Mouse (Mus musculus) midbrain, embryonic 14.5 days (tissue): Measurements from ENCODE around the gene Bin2. TPM values are rescaled to one million over a fixed set of nuclear protein-coding genes. Genes with fewer than 3 reads are reported as not detected.
A peak's percentile ranks its signal among the peaks of the same experiment; 100 is the strongest.

Source experiments
- ATAC-seq: fragments of 200-750 bp; cut with Nextera tagmentation; 2 replicates; pipeline ENCODE4 v1.8.0; 2017; ENCODE audit warnings: moderate number of reproducible peaks, moderate library complexity; ENCODE audit not compliant: low FRiP score, low TSS enrichment
- DNase-seq: peaks from one replicate; pipeline ENCODE4 v3.0.0-alpha.2; 2015
- H3K27ac ChIP-seq: fragments of 300-500 bp; sonication (generic); replicated peaks from 2 replicates; pipeline ENCODE4 v1.5.1; 2014; ENCODE audit warnings: mild to moderate bottlenecking, low read depth, low read length, moderate library complexity
- H3K27me3 ChIP-seq: fragments of 300-500 bp; sonication (generic); 2 replicates; pipeline ENCODE4 v1.6.1; 2014; ENCODE audit warnings: low read length, control low read depth, mixed read lengths; ENCODE audit not compliant: control insufficient read depth, insufficient read depth
- H3K36me3 ChIP-seq: fragments of 300-500 bp; sonication (generic); 2 replicates; pipeline ENCODE4 v1.6.1; 2014; ENCODE audit warnings: low read length, control low read depth; ENCODE audit not compliant: control insufficient read depth, insufficient read depth
- H3K4me1 ChIP-seq: fragments of 300-500 bp; sonication (generic); 2 replicates; pipeline ENCODE4 v1.6.1; 2014; ENCODE audit warnings: mild to moderate bottlenecking, antibody characterized with exemption, low read length, control low read depth; ENCODE audit not compliant: control insufficient read depth, insufficient read depth
- H3K4me2 ChIP-seq: fragments of 300-500 bp; sonication (generic); 2 replicates; pipeline ENCODE4 v1.6.1; 2014; ENCODE audit warnings: mild to moderate bottlenecking, low read length, moderate library complexity
- H3K4me3 ChIP-seq: fragments of 300-500 bp; sonication (generic); replicated peaks from 2 replicates; pipeline ENCODE4 v1.5.1; 2014; ENCODE audit warnings: low read depth, low read length
- H3K9ac ChIP-seq: fragments of 300-500 bp; sonication (generic); replicated peaks from 2 replicates; pipeline ENCODE4 v1.6.1; 2014; ENCODE audit warnings: mild to moderate bottlenecking, low read length, moderate library complexity
- H3K9me3 ChIP-seq: fragments of 300-500 bp; sonication (generic); 2 replicates; pipeline ENCODE4 v1.6.1; 2016; ENCODE audit warnings: low read length, control low read depth, mixed read lengths; ENCODE audit not compliant: control insufficient read depth
- WGBS: fragments of 180-500 bp; shearing (Covaris S2); extraction: QIAGEN DNeasy Blood & Tissue Kit; methylation state at CpG from one replicate; pipeline ENCODE4 v1.1.7; 2014; 5-methylcytosine and 5-hydroxymethylcytosine counted together
- polyA plus RNA-seq: library from polyadenylated mRNA; unstranded; fragments of >200 nt; fragmentation: Nextera tagmentation; extraction: Ambion mirVana; gene quantifications from 2 replicates; pipeline ENCODE4 v1.2.1, GENCODE M21; 2014

Gene Bin2
- polyA plus RNA-seq, 1 experiment from 2014 or later: 1.8 TPM

GRCm38 (mm10) chr15:100635851-100636645 is 33.3 kb downstream of the Bin2 start:
- Histone ChIP-seq H3K27me3 (peaks cover 53% of the 10 kb centered on the region), H3K9ac (peak overlapping the region; percentile 4; the same call in 1 of the 2 replicates), H3K9me3 (no peaks in the 10 kb centered on the region), H3K4me3 (peak overlapping the region; percentile 36), H3K4me2 (peak overlapping the region; percentile 63), H3K27ac (no peak overlapping the region), H3K36me3 (no peaks in the 10 kb centered on the region), H3K4me1 (peaks cover 12% of the 10 kb centered on the region; the same call in 1 of the 2 replicates)
- no peak for ATAC-seq
- no peak for DNase-seq
- 4% methylated on average over 38 of the region's 38 CpGs for WGBS

GRCm38 (mm10) chr15:100635239-100635638 is 34.1 kb downstream of the Bin2 start:
- Histone ChIP-seq H3K4me3 (no peak overlapping the region), H3K9me3 (no peaks in the 10 kb centered on the region), H3K36me3 (no peaks in the 10 kb centered on the region), H3K4me1 (peaks cover 12% of the 10 kb centered on the region; the same call in 1 of the 2 replicates), H3K27me3 (peaks cover 53% of the 10 kb centered on the region), H3K4me2 (no peak overlapping the region), H3K9ac (no peak overlapping the region), H3K27ac (no peak overlapping the region)
- WGBS: 7% methylated on average over 9 of the region's 9 CpGs
- DNase-seq (no peak), ATAC-seq (no peak)

GRCm38 (mm10) chr15:100633341-100633740 is 36.0 kb downstream of the Bin2 start:
- no peak for ATAC-seq
- WGBS: 83% methylated on average over 10 of the region's 10 CpGs
- Histone ChIP-seq H3K27ac (no peak overlapping the region), H3K9me3 (no peaks in the 10 kb centered on the region), H3K27me3 (peaks cover 49% of the 10 kb centered on the region), H3K9ac (no peak overlapping the region), H3K4me3 (no peak overlapping the region), H3K4me2 (no peak overlapping the region), H3K36me3 (no peaks in the 10 kb centered on the region), H3K4me1 (peaks cover 12% of the 10 kb centered on the region; the same call in 1 of the 2 replicates)
- DNase-seq: no peak

- Histone ChIP-seq H3K4me2 (no peak overlapping the region), H3K27me3 (peaks cover 39% of the 10 kb centered on the region), H3K9ac (no peak overlapping the region), H3K9me3 (no peaks in the 10 kb centered on the region), H3K27ac (no peak overlapping the region), H3K4me3 (no peak overlapping the region), H3K4me1 (peaks cover 12% of the 10 kb centered on the region; the same call in 1 of the 2 replicates), H3K36me3 (no peaks in the 10 kb centered on the region)
- WGBS: 92% methylated on average over 5 of the region's 5 CpGs
- ATAC-seq (no peak), DNase-seq (no peak)
Measured at GRCm38 (mm10) chr15:100632323-100632722, 37.0 kb downstream of the Bin2 start.

GRCm38 (mm10) chr15:100631454-100632170 is 37.7 kb downstream of the Bin2 start:
- Histone ChIP-seq H3K36me3 (no peaks in the 10 kb centered on the region), H3K27me3 (peaks cover 31% of the 10 kb centered on the region), H3K4me2 (no peak overlapping the region), H3K4me3 (no peak overlapping the region), H3K27ac (no peak overlapping the region), H3K9me3 (no peaks in the 10 kb centered on the region), H3K9ac (no peak overlapping the region), H3K4me1 (peaks cover 5% of the 10 kb centered on the region; the same call in 1 of the 2 replicates)
- no peak for DNase-seq
- 91% methylated on average over 12 of the region's 12 CpGs for WGBS
- no peak for ATAC-seq

- DNase-seq (no peak), ATAC-seq (no peak)
- 45% methylated on average over 3 of the region's 3 CpGs for WGBS
- H3K27me3 ChIP-seq: peaks cover 17% of the 10 kb centered on the region
- no peak overlapping the region for H3K27ac ChIP-seq
- H3K4me3 ChIP-seq: no peak overlapping the region
- no peak overlapping the region for H3K9ac ChIP-seq
- no peaks in the 10 kb centered on the region for H3K9me3 ChIP-seq
- H3K36me3 ChIP-seq: no peaks in the 10 kb centered on the region
- no peaks in the 10 kb centered on the region for H3K4me1 ChIP-seq
- H3K4me2 ChIP-seq: no peak overlapping the region
Measured at GRCm38 (mm10) chr15:100630126-100630525, 39.2 kb downstream of the Bin2 start.

GRCm38 (mm10) chr15:100628797-100629196 is 40.6 kb downstream of the Bin2 start:
- DNase-seq: no peak
- Histone ChIP-seq H3K27ac (no peak overlapping the region), H3K36me3 (no peaks in the 10 kb centered on the region), H3K27me3 (peaks cover 7% of the 10 kb centered on the region; the same call in 1 of the 2 replicates), H3K9ac (no peak overlapping the region), H3K9me3 (no peaks in the 10 kb centered on the region), H3K4me3 (no peak overlapping the region), H3K4me1 (no peaks in the 10 kb centered on the region), H3K4me2 (no peak overlapping the region)
- WGBS: 54% methylated on average over 7 of the region's 7 CpGs
- no peak for ATAC-seq

- Histone ChIP-seq H3K36me3 (no peaks in the 10 kb centered on the region), H3K9ac (no peak overlapping the region), H3K9me3 (no peaks in the 10 kb centered on the region), H3K27ac (no peak overlapping the region), H3K4me2 (no peak overlapping the region), H3K4me1 (no peaks in the 10 kb centered on the region), H3K27me3 (0 out of 2 replicates have a peak, but pooled peaks cover under 1% of the 10 kb centered on the region), H3K4me3 (no peak overlapping the region)
- ATAC-seq (no peak), DNase-seq (no peak)
- WGBS: 5% methylated on average over 11 of the region's 11 CpGs
Measured at GRCm38 (mm10) chr15:100627774-100628370, 41.5 kb downstream of the Bin2 start.
